Mouse (Mus musculus) liver, postnatal 0 days (tissue): Measurements from ENCODE around the gene Dusp27.

Experiments used
- CTCF ChIP-seq: sonication (generic); IDR thresholded peaks from 2 replicates; pipeline ENCODE4 v1.5.1; 2016; ENCODE audit warnings: antibody characterized with exemption, low read depth
- EP300 ChIP-seq: IDR thresholded peaks from 2 replicates; pipeline ENCODE4 v1.6.1; 2016; ENCODE audit warnings: antibody characterized with exemption, low read depth, mild to moderate bottlenecking

GRCm38 (mm10) chr1:166138136-166138535 is 10.4 kb upstream of the Dusp27 start:
- TF ChIP-seq CTCF = no peak
- TF ChIP-seq EP300 = no peak
